Mouse (Mus musculus) cerebellum, adult 9-11 months (tissue): ENCODE data around the gene Blm.

Experiments used
- DNase-seq: peaks from one replicate; pipeline ENCODE4 v3.0.0; 2022

Gene Blm

GRCm38 (mm10) chr7:80435594-80435993 is 99.3 kb downstream of the Blm start:
- no peak for DNase-seq

GRCm38 (mm10) chr7:80429661-80430060 is 105.3 kb downstream of the Blm start:
- DNase-seq, result no peak

- DNase-seq, result no peak
Observed at GRCm38 (mm10) chr7:80427730-80428129, 107.2 kb downstream of the Blm start.

- DNase-seq, result no peak
Observed at GRCm38 (mm10) chr7:80426363-80426762, 108.6 kb downstream of the Blm start.

GRCm38 (mm10) chr7:80424722-80425121 is 110.2 kb downstream of the Blm start:
- DNase-seq, result no peak

GRCm38 (mm10) chr7:80422759-80423480 is 112.0 kb downstream of the Blm start:
- peak; percentile 76 for DNase-seq

GRCm38 (mm10) chr7:80421576-80421975 is 113.3 kb downstream of the Blm start:
- no peak for DNase-seq

- DNase-seq, result no peak
Observed at GRCm38 (mm10) chr7:80420586-80420985, 114.3 kb downstream of the Blm start.

- no peak for DNase-seq
Observed at GRCm38 (mm10) chr7:80419278-80419677, 115.6 kb downstream of the Blm start.

GRCm38 (mm10) chr7:80418036-80418435 is 116.9 kb downstream of the Blm start:
- no peak for DNase-seq

- DNase-seq, result no peak
Observed at GRCm38 (mm10) chr7:80417601-80418000, 117.3 kb downstream of the Blm start.

- no peak for DNase-seq
Observed at GRCm38 (mm10) chr7:80416969-80417368, 118.0 kb downstream of the Blm start.

GRCm38 (mm10) chr7:80414303-80414855 is 120.5 kb downstream of the Blm start:
- no peak for DNase-seq

GRCm38 (mm10) chr7:80413512-80414302 is 121.2 kb downstream of the Blm start:
- DNase-seq, result no peak

GRCm38 (mm10) chr7:80412781-80413180 is 122.1 kb downstream of the Blm start:
- no peak for DNase-seq

GRCm38 (mm10) chr7:80412279-80412678 is 122.6 kb downstream of the Blm start:
- no peak for DNase-seq

- no peak for DNase-seq
Observed at GRCm38 (mm10) chr7:80410380-80410779, 124.5 kb downstream of the Blm start.

- DNase-seq, result no peak
Observed at GRCm38 (mm10) chr7:80407712-80408111, 127.2 kb downstream of the Blm start.

- no peak for DNase-seq
Observed at GRCm38 (mm10) chr7:80406186-80406585, 128.7 kb downstream of the Blm start.

GRCm38 (mm10) chr7:80405188-80405695 is 129.7 kb downstream of the Blm start, which contains the start of gene Furin:
Furin (minus strand) TSS chr7:80405436.
- peak; percentile 32 for DNase-seq
